Mouse (Mus musculus) testis, adult 2 months (tissue): ENCODE measurements around the gene Slc9a8. TPM values are rescaled to one million over a fixed set of nuclear protein-coding genes. Genes with fewer than 3 reads are reported as not detected.

ENCODE experiments used
- H3K27ac ChIP-seq: fragments of 200-500 bp; 2 replicates; pipeline ENCODE4 v1.5.1; 2012; ENCODE audit warnings: low read depth, low read length; ENCODE audit not compliant: control insufficient read depth, insufficient read depth
- H3K27me3 ChIP-seq: fragments of 200-500 bp; 2 replicates; pipeline ENCODE4 v1.6.1; 2012; ENCODE audit warnings: mild to moderate bottlenecking, low read length, moderate library complexity; ENCODE audit not compliant: control insufficient read depth, insufficient read depth
- H3K36me3 ChIP-seq: fragments of 200-500 bp; 2 replicates; pipeline ENCODE4 v1.6.1; 2012; ENCODE audit warnings: mild to moderate bottlenecking, low read length; ENCODE audit not compliant: control insufficient read depth, insufficient read depth
- H3K4me1 ChIP-seq: fragments of 200-500 bp; 2 replicates; pipeline ENCODE4 v1.6.1; 2012; ENCODE audit warnings: low read length; ENCODE audit not compliant: control insufficient read depth, insufficient read depth
- H3K4me3 ChIP-seq: fragments of 200-500 bp; 2 replicates; pipeline ENCODE4 v1.5.1; 2012; ENCODE audit warnings: low read depth, mild to moderate bottlenecking, low read length, moderate library complexity, mixed read lengths; ENCODE audit not compliant: control insufficient read depth
- CTCF ChIP-seq: fragments of 200-500 bp; IDR thresholded peaks from 2 replicates; pipeline ENCODE4 v1.5.1; 2012; ENCODE audit warnings: low read depth, mild to moderate bottlenecking, inconsistent platforms, low read length, moderate library complexity; ENCODE audit not compliant: control insufficient read depth, insufficient read depth, insufficient replicate concordance
- POLR2A ChIP-seq: fragments of 200-500 bp; IDR thresholded peaks from 2 replicates; pipeline ENCODE4 v1.6.1; 2012; ENCODE audit warnings: low read depth, mild to moderate bottlenecking, inconsistent platforms, low read length, moderate library complexity; ENCODE audit not compliant: control insufficient read depth
- polyA plus RNA-seq: library from polyadenylated mRNA; depleted of rRNA; stranded (reverse); fragments of >200 nt; gene quantifications from 2 replicates; pipeline ENCODE4 v1.2.3, GENCODE M21; 2012

The Slc9a8 gene
- polyA plus RNA-seq, 1 experiment = 63.4 TPM

DNA sequence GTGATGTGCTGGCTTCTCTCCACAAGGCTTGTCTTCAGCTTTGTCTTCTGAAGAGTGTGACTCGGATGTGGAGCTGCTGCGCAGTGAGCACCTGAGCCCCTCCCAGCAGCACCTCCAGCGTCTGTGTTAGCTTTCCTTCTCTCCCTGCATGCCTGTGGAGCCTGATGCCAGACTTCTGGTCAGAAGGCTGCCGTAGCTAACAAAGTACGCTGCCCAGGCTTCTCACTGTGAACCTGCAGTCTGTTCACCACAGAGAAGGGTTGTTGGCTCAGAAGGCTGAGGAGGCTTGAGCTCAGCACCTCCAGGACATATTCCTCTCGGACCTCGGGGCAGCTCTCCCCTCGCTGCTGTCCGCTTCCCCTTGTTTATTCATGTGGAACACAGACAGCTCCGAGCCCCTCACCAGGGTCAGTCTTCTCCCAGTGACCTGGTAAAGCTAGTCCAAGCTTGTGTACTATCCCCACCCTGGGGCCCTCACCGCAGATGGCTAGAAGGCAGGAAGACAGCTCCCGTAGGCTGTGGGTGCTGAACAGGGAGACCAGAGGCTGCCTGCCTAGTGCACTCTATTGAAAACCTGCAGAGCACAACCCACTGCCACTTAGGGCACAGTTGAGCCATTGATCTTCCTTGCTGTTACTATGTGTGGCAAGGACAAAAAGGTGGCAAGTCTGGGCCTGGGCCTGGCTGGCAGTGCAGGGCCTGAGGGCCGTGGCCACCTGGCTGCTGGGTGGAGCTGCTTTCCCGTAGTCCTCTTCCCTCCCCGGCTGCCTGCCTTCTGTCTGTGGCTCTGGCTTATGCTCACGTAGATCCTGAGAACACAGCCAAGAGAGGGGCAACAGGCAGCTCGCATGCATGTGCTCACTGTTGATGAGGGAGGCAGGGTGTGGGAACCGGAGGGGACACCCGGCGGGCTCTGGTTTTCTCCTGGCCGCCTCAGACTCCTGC is 28.1 kb downstream of the Slc9a8 start:
- H3K4me3 ChIP-seq = no peak overlapping the region
- H3K36me3 ChIP-seq = peaks cover 1% of the 10 kb centered on the region
- no peak overlapping the region for H3K27ac ChIP-seq
- TF ChIP-seq CTCF = no peak
- no peak for TF ChIP-seq POLR2A
- H3K4me1 ChIP-seq = no peaks in the 10 kb centered on the region
- no peaks in the 10 kb centered on the region for H3K27me3 ChIP-seq

DNA sequence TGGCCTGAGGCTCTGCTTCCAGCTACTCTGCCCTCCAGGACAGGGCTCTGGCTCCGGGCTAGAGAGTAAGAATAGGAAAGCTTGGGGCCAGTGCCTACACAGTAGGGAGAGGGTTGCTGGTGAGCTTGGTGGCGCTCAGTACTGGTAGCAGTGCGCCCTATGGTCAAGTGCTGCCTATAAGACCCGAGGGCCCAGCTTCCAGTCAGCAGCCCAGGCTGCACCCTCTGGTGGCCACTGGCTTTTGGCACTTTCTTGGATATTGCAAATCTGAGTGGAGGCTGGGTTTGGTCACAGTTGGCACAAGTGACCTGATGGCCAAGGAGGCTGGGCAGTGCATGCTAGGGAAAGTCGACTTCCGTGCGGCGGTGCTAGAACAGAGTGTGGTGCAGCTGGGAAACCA is 29.1 kb downstream of the Slc9a8 start:
- no peak for TF ChIP-seq POLR2A
- no peak for TF ChIP-seq CTCF
- H3K4me3 ChIP-seq = no peak overlapping the region
- H3K4me1 ChIP-seq = no peaks in the 10 kb centered on the region
- H3K27ac ChIP-seq = no peak overlapping the region
- peaks cover 1% of the 10 kb centered on the region for H3K36me3 ChIP-seq
- no peaks in the 10 kb centered on the region for H3K27me3 ChIP-seq

DNA sequence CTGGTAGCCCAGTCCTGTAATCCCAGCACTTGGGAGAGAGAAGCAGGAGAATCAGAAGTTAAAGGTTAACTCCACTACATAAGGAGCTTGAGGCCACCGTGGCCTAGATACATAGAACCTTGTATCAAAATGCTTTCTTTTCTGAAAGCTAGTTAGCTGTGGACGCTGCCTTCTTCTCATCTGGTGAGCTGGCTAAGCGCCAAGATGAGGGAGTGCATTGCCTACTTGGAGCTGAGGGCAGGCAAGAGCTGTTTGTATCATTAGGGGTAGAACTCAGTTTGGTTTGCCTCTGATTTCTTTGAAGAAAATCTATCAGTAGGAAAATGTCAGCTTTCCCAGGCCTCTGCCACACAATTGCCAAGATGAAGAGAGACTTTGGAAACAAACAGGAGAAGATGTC is 32.3 kb downstream of the Slc9a8 start:
- H3K27ac ChIP-seq = no peak overlapping the region
- H3K27me3 ChIP-seq = no peaks in the 10 kb centered on the region
- H3K4me3 ChIP-seq = no peak overlapping the region
- TF ChIP-seq POLR2A (no peak), CTCF (no peak)
- H3K4me1 ChIP-seq = no peaks in the 10 kb centered on the region
- H3K36me3 ChIP-seq = peaks cover 5% of the 10 kb centered on the region

DNA sequence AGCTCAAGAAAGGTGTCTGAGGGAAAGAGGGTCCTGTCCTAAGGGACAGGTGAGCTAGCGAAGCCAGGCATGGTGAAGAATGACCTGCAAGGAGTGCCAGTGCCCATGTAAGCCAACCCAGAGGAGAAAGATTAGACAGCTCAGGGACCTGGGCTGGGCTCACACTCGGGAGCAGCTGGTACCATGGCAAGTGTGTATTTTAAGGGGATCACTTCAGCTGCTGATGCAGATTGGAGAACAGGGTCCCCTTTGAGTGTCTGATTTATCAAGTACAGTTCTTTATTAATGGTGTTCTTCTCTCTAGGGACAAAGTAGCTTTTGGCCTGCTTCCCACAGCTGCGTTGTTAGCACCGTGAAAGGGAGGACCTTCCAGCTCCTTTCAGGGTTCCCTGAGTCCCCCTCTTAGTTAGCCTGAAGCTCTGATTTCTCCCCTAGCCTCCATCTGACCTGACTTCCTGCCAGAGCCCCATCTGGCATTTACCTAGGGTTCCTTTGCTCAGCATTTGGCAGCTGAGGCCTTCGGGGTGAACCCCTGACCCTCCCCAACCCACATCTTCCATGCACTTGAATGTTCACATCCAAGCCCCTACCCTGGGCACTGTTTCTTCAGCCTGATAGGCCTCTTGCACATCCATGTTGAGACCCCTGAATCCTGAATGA is 35.0 kb downstream of the Slc9a8 start:
- Histone ChIP-seq H3K36me3 (peaks cover 3% of the 10 kb centered on the region), H3K4me1 (no peaks in the 10 kb centered on the region), H3K4me3 (no peak overlapping the region), H3K27me3 (no peaks in the 10 kb centered on the region), H3K27ac (no peak overlapping the region)
- TF ChIP-seq CTCF = no peak
- no peak for TF ChIP-seq POLR2A

DNA sequence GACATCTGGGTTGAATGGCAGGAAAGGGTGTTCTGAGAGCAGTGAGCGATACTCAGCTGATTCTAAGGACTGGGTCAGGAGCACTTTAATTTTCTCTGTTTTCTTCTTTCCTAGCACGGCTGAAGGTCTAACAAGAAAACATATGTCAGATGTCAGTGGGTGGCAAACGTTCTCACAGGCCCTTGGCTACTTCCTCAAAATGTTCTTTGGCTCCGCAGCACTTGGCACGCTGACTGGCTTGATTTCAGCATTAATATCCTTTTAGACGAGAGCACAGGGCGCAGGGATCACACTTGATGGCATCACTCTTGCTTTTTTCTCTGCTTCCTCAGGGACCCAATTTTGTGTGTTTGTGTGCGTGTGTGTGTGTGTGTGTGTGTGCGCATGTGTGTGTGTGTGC is 35.7 kb downstream of the Slc9a8 start:
- Histone ChIP-seq H3K4me1 (no peaks in the 10 kb centered on the region), H3K27ac (no peak overlapping the region), H3K36me3 (peaks cover 3% of the 10 kb centered on the region), H3K27me3 (no peaks in the 10 kb centered on the region), H3K4me3 (no peak overlapping the region)
- no peak for TF ChIP-seq POLR2A
- TF ChIP-seq CTCF = no peak

DNA sequence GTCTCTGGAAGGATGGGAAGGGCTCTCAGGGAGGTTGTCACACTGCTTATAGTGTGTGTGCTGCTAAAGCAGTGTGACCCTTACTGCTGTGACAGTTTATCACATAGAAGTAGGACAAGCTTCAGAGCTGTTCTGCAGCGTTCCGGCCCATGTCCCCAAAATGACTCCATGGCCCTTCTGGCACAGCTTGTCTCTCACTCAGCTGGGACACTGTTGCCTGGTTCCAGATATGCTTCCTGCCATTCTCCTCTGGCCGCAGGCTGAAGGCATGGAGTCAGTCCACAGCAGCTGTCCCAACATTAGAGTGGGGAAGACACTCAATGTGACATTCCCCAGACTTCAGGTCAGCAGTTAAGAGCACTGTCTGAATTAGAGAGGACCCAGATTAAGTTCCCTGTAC is 37.0 kb downstream of the Slc9a8 start:
- H3K36me3 ChIP-seq = peaks cover 3% of the 10 kb centered on the region
- H3K4me3 ChIP-seq = no peak overlapping the region
- no peak for TF ChIP-seq POLR2A
- TF ChIP-seq CTCF = no peak
- no peak overlapping the region for H3K27ac ChIP-seq
- no peaks in the 10 kb centered on the region for H3K4me1 ChIP-seq
- H3K27me3 ChIP-seq = no peaks in the 10 kb centered on the region

DNA sequence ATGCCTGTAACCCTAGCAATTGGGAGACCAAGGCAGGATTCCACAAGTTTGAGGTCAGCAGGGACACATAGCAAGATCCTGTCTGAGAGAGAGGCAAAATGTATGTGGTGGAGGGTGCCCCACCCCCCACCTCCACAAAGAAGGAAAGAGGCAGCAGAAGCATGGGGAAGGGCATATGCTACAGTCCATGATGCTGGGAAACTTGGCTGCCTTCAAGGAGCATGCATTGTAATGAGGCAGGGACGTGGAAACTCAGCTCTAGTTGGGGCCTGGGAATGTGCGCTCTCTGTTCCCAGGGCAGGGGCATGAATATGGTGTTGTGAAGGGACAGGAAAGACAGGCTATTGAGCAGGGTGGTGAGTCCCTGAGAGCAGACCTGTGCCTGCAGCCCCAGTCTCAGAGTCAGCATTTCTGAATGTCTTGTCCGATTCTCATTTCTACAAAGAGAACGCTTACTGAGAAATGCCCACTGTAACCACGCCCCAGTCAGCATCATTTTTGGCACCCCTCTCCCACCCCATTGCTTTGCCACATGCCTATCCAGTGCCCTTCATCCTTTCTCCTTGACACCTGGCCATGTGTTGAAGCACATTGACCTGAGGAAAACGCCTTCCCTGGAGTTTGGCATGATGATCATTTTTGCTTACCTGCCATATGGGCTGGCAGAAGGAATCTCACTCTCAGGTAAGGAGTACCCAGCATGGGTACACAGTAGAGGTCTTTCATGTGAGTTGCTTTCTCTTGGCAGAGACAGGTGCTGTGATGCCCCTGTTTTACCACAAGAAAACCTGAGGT is 37.8 kb downstream of the Slc9a8 start:
- no peaks in the 10 kb centered on the region for H3K4me1 ChIP-seq
- peaks cover 3% of the 10 kb centered on the region for H3K36me3 ChIP-seq
- H3K4me3 ChIP-seq = no peak overlapping the region
- H3K27ac ChIP-seq = no peak overlapping the region
- no peak for TF ChIP-seq POLR2A
- no peak for TF ChIP-seq CTCF
- H3K27me3 ChIP-seq = no peaks in the 10 kb centered on the region
